Mouse (Mus musculus): ENCODE measurements around the gene Acp7. TPM values are rescaled to one million over a fixed set of nuclear protein-coding genes. Genes with fewer than 3 reads are reported as not detected.

The Acp7 gene
- polyA plus RNA-seq, 1 experiment from 2014 or later, result not detected

- Histone ChIP-seq H3K4me1 (replicated peaks; ENCODE audit: control insufficient read depth, insufficient read depth, low read length) (no peaks in the 10 kb centered on the region), H3K36me3 (ENCODE audit: control insufficient read depth, insufficient read depth) (no peaks in the 10 kb centered on the region), H3K9me3 (ENCODE audit: control insufficient read depth, low read length) (no peaks in the 10 kb centered on the region), H3K9ac (replicated peaks; ENCODE audit: low read depth, low read length) (no peak overlapping the region), H3K27ac (ENCODE audit: low read length) (no peak overlapping the region), H3K4me2 (ENCODE audit: low read length) (no peak overlapping the region), H3K27me3 (replicated peaks; ENCODE audit: control insufficient read depth, insufficient read depth, low read length) (no peaks in the 10 kb centered on the region), H3K4me3 (replicated peaks; ENCODE audit: low read length) (no peak overlapping the region)
- ATAC-seq, result no peak
- 61% methylated on average over 4 of the region's 4 CpGs for WGBS
These were observed 25.3 kb upstream of the Acp7 start for GRCm38 (mm10) chr7:28656430-28656829.

GRCm38 (mm10) chr7:28651157-28651556 is 20.0 kb upstream of the Acp7 start:
- Histone ChIP-seq H3K9ac (replicated peaks; ENCODE audit: low read depth, low read length) (no peak overlapping the region), H3K4me3 (replicated peaks; ENCODE audit: low read length) (no peak overlapping the region), H3K27ac (ENCODE audit: low read length) (no peak overlapping the region), H3K4me2 (ENCODE audit: low read length) (no peak overlapping the region), H3K9me3 (ENCODE audit: control insufficient read depth, low read length) (no peaks in the 10 kb centered on the region), H3K27me3 (replicated peaks; ENCODE audit: control insufficient read depth, insufficient read depth, low read length) (no peaks in the 10 kb centered on the region), H3K4me1 (replicated peaks; ENCODE audit: control insufficient read depth, insufficient read depth, low read length) (no peaks in the 10 kb centered on the region), H3K36me3 (ENCODE audit: control insufficient read depth, insufficient read depth) (no peaks in the 10 kb centered on the region)
- WGBS, result 92% methylated on average over 2 of the region's 2 CpGs
- no peak for ATAC-seq

- no peaks in the 10 kb centered on the region for H3K4me1 ChIP-seq (replicated peaks; ENCODE audit: control insufficient read depth, insufficient read depth, low read length)
- H3K9ac ChIP-seq (replicated peaks; ENCODE audit: low read depth, low read length), result no peak overlapping the region
- H3K36me3 ChIP-seq (ENCODE audit: control insufficient read depth, insufficient read depth), result no peaks in the 10 kb centered on the region
- no peak overlapping the region for H3K4me3 ChIP-seq (replicated peaks; ENCODE audit: low read length)
- no peak overlapping the region for H3K27ac ChIP-seq (ENCODE audit: low read length)
- no peaks in the 10 kb centered on the region for H3K27me3 ChIP-seq (replicated peaks; ENCODE audit: control insufficient read depth, insufficient read depth, low read length)
- ATAC-seq, result no peak
- WGBS, result 60% methylated on average over 7 of the region's 7 CpGs
- no peaks in the 10 kb centered on the region for H3K9me3 ChIP-seq (ENCODE audit: control insufficient read depth, low read length)
- H3K4me2 ChIP-seq (ENCODE audit: low read length), result no peak overlapping the region
These were observed 15.9 kb upstream of the Acp7 start for GRCm38 (mm10) chr7:28647016-28647415.

GRCm38 (mm10) chr7:28645947-28646475 is 14.9 kb upstream of the Acp7 start:
- no peak overlapping the region for H3K27ac ChIP-seq (ENCODE audit: low read length)
- ATAC-seq, result no peak
- 87% methylated on average over 2 of the region's 2 CpGs for WGBS
- H3K9ac ChIP-seq (replicated peaks; ENCODE audit: low read depth, low read length), result no peak overlapping the region
- H3K4me3 ChIP-seq (replicated peaks; ENCODE audit: low read length), result no peak overlapping the region
- no peaks in the 10 kb centered on the region for H3K9me3 ChIP-seq (ENCODE audit: control insufficient read depth, low read length)
- H3K4me1 ChIP-seq (replicated peaks; ENCODE audit: control insufficient read depth, insufficient read depth, low read length), result no peaks in the 10 kb centered on the region
- no peaks in the 10 kb centered on the region for H3K36me3 ChIP-seq (ENCODE audit: control insufficient read depth, insufficient read depth)
- H3K27me3 ChIP-seq (replicated peaks; ENCODE audit: control insufficient read depth, insufficient read depth, low read length), result no peaks in the 10 kb centered on the region
- no peak overlapping the region for H3K4me2 ChIP-seq (ENCODE audit: low read length)

- Histone ChIP-seq H3K27me3 (replicated peaks; ENCODE audit: control insufficient read depth, insufficient read depth, low read length) (no peaks in the 10 kb centered on the region), H3K9me3 (ENCODE audit: control insufficient read depth, low read length) (no peaks in the 10 kb centered on the region)
- ATAC-seq, result no peak
These were observed 14.2 kb upstream of the Acp7 start for GRCm38 (mm10) chr7:28645366-28645765.

GRCm38 (mm10) chr7:28641546-28641945 is 10.4 kb upstream of the Acp7 start:
- Histone ChIP-seq H3K4me1 (replicated peaks; ENCODE audit: control insufficient read depth, insufficient read depth, low read length) (no peaks in the 10 kb centered on the region), H3K9ac (replicated peaks; ENCODE audit: low read depth, low read length) (no peak overlapping the region), H3K4me3 (replicated peaks; ENCODE audit: low read length) (no peak overlapping the region), H3K27me3 (replicated peaks; ENCODE audit: control insufficient read depth, insufficient read depth, low read length) (no peaks in the 10 kb centered on the region), H3K36me3 (ENCODE audit: control insufficient read depth, insufficient read depth) (no peaks in the 10 kb centered on the region), H3K4me2 (ENCODE audit: low read length) (no peak overlapping the region), H3K27ac (ENCODE audit: low read length) (no peak overlapping the region), H3K9me3 (ENCODE audit: control insufficient read depth, low read length) (no peaks in the 10 kb centered on the region)
- 89% methylated on average over 8 of the region's 8 CpGs for WGBS
- ATAC-seq, result no peak

More at GRCm38 (mm10) chr7:28645366-28645765, 14.2 kb upstream of the Acp7 start:
- Histone ChIP-seq H3K4me3 (replicated peaks; ENCODE audit: low read length) (no peak overlapping the region), H3K9ac (replicated peaks; ENCODE audit: low read depth, low read length) (no peak overlapping the region), H3K4me1 (replicated peaks; ENCODE audit: control insufficient read depth, insufficient read depth, low read length) (no peaks in the 10 kb centered on the region), H3K36me3 (ENCODE audit: control insufficient read depth, insufficient read depth) (no peaks in the 10 kb centered on the region), H3K4me2 (ENCODE audit: low read length) (no peak overlapping the region), H3K27ac (ENCODE audit: low read length) (no peak overlapping the region)
- 17% methylated on average over 6 of the region's 6 CpGs for WGBS

GRCm38 (mm10) chr7:28637511-28637910 is 6.4 kb upstream of the Acp7 start:
- Histone ChIP-seq H3K9ac (replicated peaks; ENCODE audit: low read depth, low read length) (no peak overlapping the region), H3K4me1 (replicated peaks; ENCODE audit: control insufficient read depth, insufficient read depth, low read length) (no peaks in the 10 kb centered on the region), H3K27me3 (replicated peaks; ENCODE audit: control insufficient read depth, insufficient read depth, low read length) (no peaks in the 10 kb centered on the region), H3K4me3 (replicated peaks; ENCODE audit: low read length) (no peak overlapping the region), H3K4me2 (ENCODE audit: low read length) (no peak overlapping the region), H3K36me3 (ENCODE audit: control insufficient read depth, insufficient read depth) (no peaks in the 10 kb centered on the region), H3K9me3 (ENCODE audit: control insufficient read depth, low read length) (0 out of 2 replicates have a peak, but pooled peaks cover 2% of the 10 kb centered on the region), H3K27ac (ENCODE audit: low read length) (no peak overlapping the region)
- WGBS, result 32% methylated on average over 8 of the region's 8 CpGs
- no peak for ATAC-seq

- no peaks in the 10 kb centered on the region for H3K36me3 ChIP-seq (ENCODE audit: control insufficient read depth, insufficient read depth)
- H3K4me2 ChIP-seq (ENCODE audit: low read length), result no peak overlapping the region
- peaks cover 21% of the 10 kb centered on the region for H3K27me3 ChIP-seq (replicated peaks; ENCODE audit: control insufficient read depth, insufficient read depth, low read length)
- H3K4me1 ChIP-seq (replicated peaks; ENCODE audit: control insufficient read depth, insufficient read depth, low read length), result peaks cover 9% of the 10 kb centered on the region; the same call in 1 of the 2 replicates
- no peak overlapping the region for H3K9ac ChIP-seq (replicated peaks; ENCODE audit: low read depth, low read length)
- H3K4me3 ChIP-seq (replicated peaks; ENCODE audit: low read length), result no peak overlapping the region
- 78% methylated on average over 4 of the region's 4 CpGs for WGBS
- 0 out of 2 replicates have a peak, but pooled peaks cover 2% of the 10 kb centered on the region for H3K9me3 ChIP-seq (ENCODE audit: control insufficient read depth, low read length)
- H3K27ac ChIP-seq (ENCODE audit: low read length), result no peak overlapping the region
- no peak for ATAC-seq
These were observed 3.0 kb upstream of the Acp7 start for GRCm38 (mm10) chr7:28634128-28634527.

GRCm38 (mm10) chr7:28624791-28625190 is 6.3 kb downstream of the Acp7 start:
- Histone ChIP-seq H3K4me1 (replicated peaks; ENCODE audit: control insufficient read depth, insufficient read depth, low read length) (0 out of 2 replicates have a peak, but pooled peaks cover under 1% of the 10 kb centered on the region), H3K9me3 (ENCODE audit: control insufficient read depth, low read length) (no peaks in the 10 kb centered on the region), H3K4me3 (replicated peaks; ENCODE audit: low read length) (no peak overlapping the region), H3K27ac (ENCODE audit: low read length) (no peak overlapping the region), H3K36me3 (ENCODE audit: control insufficient read depth, insufficient read depth) (no peaks in the 10 kb centered on the region), H3K4me2 (ENCODE audit: low read length) (no peak overlapping the region), H3K9ac (replicated peaks; ENCODE audit: low read depth, low read length) (no peak overlapping the region), H3K27me3 (replicated peaks; ENCODE audit: control insufficient read depth, insufficient read depth, low read length) (peaks cover 11% of the 10 kb centered on the region)
- no peak for ATAC-seq
- WGBS, result 85% methylated on average over 5 of the region's 5 CpGs

Measured in forebrain, embryonic 16.5 days (tissue).